Mouse (Mus musculus): ENCODE data around the gene Smagp. TPM values are rescaled to one million over a fixed set of nuclear protein-coding genes. Genes with fewer than 3 reads are reported as not detected.

The Smagp gene
- 2.8 and 4.8 TPM in 2 replicates for polyA plus RNA-seq (2021; fragmentation: Nextera tagmentation)
- long read RNA-seq, experiment 1, partial matches to known transcripts, result 1 of 3 reads
- long read RNA-seq, experiment 1, other reads (novel, unspliced or antisense), result 1 of 3 reads
- long read RNA-seq, experiment 2, partial matches to known transcripts, result 0 of 1 reads
- long read RNA-seq, experiment 2, other reads (novel, unspliced or antisense), result 0 of 1 reads

DNA sequence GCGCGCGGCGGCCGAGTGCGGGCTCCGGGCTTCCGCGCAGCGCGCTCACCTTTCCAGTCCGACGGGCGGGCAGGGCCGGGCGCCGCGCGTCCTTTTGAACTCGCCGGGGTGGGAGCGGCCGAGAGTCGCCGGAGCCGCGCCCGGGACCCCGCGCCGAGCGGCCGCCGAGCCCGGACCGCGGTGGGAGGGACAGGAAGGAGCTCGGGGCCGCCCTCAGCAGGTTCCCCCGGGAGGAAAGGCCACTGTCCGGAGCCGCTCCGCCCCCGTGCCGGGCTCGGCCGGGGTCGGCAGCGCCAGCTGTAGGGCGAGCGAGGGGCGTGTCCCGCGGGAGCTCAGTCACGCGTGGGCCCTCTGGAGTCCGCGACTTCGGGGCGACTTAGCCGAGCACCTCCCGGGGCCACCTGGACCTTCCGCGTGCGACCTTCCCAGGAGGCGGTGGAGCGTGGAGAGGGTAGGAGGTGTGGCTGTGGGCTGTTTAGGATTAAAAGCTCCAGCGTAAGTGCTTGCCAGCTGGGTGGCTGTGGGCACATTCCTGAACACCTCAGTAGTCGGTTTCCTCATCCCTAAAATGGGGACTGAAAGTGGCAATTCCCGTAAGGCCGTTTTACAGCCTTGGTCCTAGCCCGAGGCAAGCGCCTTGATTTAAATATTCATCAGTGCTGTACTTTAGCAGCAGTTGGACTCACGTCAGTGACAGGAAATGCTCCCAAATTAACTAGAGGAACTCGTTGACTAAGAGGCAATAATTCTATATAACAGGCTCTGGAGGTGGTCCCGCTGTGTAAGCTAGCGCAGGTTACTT is at the start of gene Smagp:
Smagp (minus strand) TSS at position 241 of the 802 bp plus-strand sequence.

DNA sequence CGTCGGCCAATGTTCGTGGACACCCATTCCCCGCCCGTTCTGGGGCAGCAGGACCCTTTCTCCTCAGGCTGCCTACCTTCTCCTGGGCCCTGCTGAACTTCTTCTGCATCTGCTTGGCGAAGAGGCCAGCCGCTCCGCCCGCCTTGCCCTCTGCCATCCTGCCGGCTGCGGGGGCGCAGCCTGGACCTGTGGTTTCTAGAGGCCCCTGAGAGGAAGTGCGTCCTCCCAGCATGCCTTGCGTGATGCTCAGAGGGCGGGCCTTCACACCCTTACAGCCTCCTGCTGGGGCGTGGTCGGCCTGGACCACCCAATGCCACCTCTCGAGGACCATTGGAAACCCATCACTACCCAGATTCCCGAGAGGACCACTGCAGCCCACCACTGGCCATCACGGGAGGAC is 32.6 kb upstream of the Smagp start, which contains the start of gene Bin2:
Bin2 (minus strand) TSS at position 217 of the 400 bp plus-strand sequence.

DNA sequence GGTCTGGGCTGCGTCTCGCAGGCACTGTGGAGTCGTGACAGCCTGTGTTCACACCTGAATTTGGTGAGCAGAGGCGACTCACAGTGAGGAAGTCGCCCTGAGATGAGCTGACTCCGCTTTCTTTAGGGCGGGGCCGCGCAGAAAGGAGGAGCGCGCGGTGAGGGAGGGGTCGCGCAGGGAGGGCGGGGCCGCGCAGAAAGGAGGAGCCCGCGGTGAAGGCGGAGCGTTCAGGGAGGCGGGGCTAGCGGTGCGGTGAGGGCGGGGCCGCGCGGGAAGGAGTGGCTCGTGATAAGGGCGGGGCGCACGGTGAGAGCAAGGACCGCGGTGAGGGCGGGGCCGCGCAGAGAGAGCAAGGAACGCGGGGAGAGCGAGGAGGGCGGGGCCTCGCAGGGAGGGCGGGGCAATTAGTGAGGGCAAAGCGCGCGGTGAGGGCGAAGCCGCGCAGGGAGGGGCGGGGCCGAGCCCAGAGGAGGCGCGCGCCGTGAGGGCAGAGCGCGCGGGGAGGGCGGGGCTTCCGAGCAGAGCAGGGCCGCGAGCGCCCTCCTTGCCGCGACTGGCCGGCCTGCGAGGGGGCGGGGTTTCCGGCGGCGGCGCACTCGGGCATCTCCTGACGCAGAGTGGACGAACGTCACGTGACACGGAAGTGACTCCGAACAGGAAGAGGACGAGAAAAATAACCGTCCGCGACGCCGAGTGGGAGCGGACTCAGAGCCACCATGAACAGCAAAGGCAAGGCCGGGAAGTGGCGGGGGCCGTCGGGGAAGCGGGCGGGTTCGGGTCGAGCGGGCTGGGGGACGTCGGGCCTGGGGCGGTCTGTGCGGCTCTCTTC is 21.5 kb downstream of the Smagp start, which contains the start of gene Dazap2:
Dazap2 (plus strand) TSS at position 354 of the 829 bp plus-strand sequence.

DNA sequence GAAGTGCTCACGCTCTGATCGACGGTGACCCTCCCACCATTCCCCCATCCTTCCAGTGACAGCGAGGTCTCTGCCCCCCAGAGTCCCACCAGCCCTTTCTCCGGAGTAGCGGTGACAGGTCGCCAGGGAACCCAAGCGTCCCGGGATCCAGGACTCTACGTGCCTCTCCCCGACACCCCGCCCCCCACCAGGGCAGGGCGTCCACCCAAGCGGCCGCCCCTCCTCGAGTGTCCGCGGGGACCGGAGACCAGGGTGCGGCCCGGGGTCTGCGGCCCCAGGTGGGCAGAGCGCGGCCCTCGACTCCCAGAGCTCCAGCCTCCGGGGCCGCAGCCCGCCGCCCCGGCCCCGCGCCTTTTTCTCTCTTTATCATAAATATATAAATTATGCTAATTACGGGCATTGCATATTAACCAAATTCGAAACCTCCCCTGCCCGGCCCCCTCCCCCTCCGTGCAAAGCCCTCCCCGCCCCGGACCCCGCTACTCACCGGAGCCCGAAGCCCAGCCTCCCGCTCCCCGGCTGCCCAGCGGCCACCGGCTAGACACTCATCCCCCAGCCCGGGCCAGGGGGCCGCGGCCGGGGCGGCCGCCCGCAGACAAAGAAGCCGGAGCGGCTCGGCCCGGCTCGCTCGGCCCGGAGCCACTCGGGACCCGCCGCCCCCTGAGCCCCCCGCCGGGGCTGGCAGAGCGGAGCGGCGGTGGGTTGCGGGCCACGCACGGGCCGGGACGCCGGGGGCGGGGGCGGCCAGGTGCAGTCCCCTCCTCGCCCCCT is 37.3 kb downstream of the Smagp start, which contains the start of gene Pou6f1:
Pou6f1 (minus strand) TSS at position 709 of the 771 bp plus-strand sequence.

Other genes with a start within 250 kb of the Smagp start
- gene Gm5475, start 214.8 kb downstream of the Smagp start, polyA plus RNA-seq (2021; fragmentation: Nextera tagmentation), result 0.06 TPM in 1 of 2 replicates, not detected in the other
- 15.1 and 16.3 TPM in 2 replicates for gene Slc11a2, start 211.9 kb downstream of the Smagp start, polyA plus RNA-seq (2021; fragmentation: Nextera tagmentation)
- gene Letmd1, start 167.9 kb downstream of the Smagp start, polyA plus RNA-seq (2021; fragmentation: Nextera tagmentation), result 64.6 and 76.5 TPM in 2 replicates
- 5.3 and 8.0 TPM in 2 replicates for gene Csrnp2, start 141.5 kb downstream of the Smagp start, polyA plus RNA-seq (2021; fragmentation: Nextera tagmentation)
- 13.1 and 18.6 TPM in 2 replicates for gene Tfcp2, start 84.9 kb downstream of the Smagp start, polyA plus RNA-seq (2021; fragmentation: Nextera tagmentation)
- gene Pou6f1, start 37.0 kb downstream of the Smagp start, polyA plus RNA-seq (2021; fragmentation: Nextera tagmentation), result 9.9 and 61.5 TPM in 2 replicates
- gene Dazap2, start 21.6 kb downstream of the Smagp start, polyA plus RNA-seq (2021; fragmentation: Nextera tagmentation), result 191 and 208 TPM in 2 replicates
- 3.0 and 4.0 TPM in 2 replicates for gene Bin2, start 32.6 kb upstream of the Smagp start, polyA plus RNA-seq (2021; fragmentation: Nextera tagmentation)
- gene Cela1, start 51.0 kb upstream of the Smagp start, polyA plus RNA-seq (2021; fragmentation: Nextera tagmentation), result 5.4 and 7.7 TPM in 2 replicates
- 5.5 and 7.2 TPM in 2 replicates for gene Galnt6, start 92.4 kb upstream of the Smagp start, polyA plus RNA-seq (2021; fragmentation: Nextera tagmentation)
- gene Slc4a8, start 124.8 kb upstream of the Smagp start, polyA plus RNA-seq (2021; fragmentation: Nextera tagmentation), result 25.2 and 29.0 TPM in 2 replicates
- gene Scn8a, start 232.9 kb upstream of the Smagp start, polyA plus RNA-seq (2021; fragmentation: Nextera tagmentation), result 16.0 and 35.0 TPM in 2 replicates